In the genomic region with DNA sequence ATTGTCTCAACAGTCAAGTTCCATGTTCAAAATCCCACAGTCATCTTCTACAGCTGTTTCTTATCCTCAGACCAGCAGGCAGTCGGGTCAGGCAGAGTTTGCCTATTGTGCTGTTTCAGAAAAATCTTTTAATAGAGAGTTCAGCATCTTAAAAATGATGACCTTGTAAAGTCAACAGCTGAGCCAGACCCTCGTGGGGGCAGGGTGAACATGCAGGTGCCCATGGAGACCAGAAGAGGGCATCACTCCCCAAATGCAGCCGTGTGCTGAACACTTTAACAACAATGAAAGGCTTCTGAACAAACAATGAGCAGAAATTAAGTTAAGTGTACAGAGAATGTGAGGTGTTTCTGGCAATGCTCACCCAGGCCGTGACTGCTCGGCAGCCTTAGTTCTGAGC, we compare ENCODE assay signal across 14 mouse cellular contexts. TPM values are rescaled to one million over a fixed set of nuclear protein-coding genes. Genes with fewer than 3 reads are reported as not detected.
DNase-seq lines count a peak whose midpoint lies in the region; ATAC-seq and TF ChIP-seq lines count a peak whose summit lies in the region.
"Had no signal": no experiment of that assay in that cellular context is flagged by ENCODE, and none has a peak within 500 bp of the region (broad histone marks: within the 10 kb centered on the region; RNA-seq: fewer than 3 reads in every experiment).

No protein-coding gene starts in this region.

- peaks cover 3% of the 10 kb centered on the region; the same call in 1 of the 2 replicates for H3K4me1 ChIP-seq in kidney, postnatal 0 days (replicated peaks; ENCODE audit: insufficient read depth, low read length)
- 0 out of 2 replicates have a peak, but pooled peaks cover 3% of the 10 kb centered on the region for H3K4me1 ChIP-seq in neural tube, embryonic 11.5 days (ENCODE audit: control insufficient read depth, insufficient read depth, low read length)
- peaks cover 38% of the 10 kb centered on the region for H3K4me1 ChIP-seq in neural tube, embryonic 15.5 days
- H3K4me1 ChIP-seq in intestine, embryonic 15.5 days (replicated peaks): 0 out of 2 replicates have a peak, but pooled peaks cover 11% of the 10 kb centered on the region

- peak; percentile 52 for DNase-seq in kidney, postnatal 0 days (ENCODE audit: low spot score)
- DNase-seq in kidney, adult 8-10 months: no peak
- DNase-seq in neural tube, embryonic 11.5 days (ENCODE audit: low spot score): peak; percentile 28
- DNase-seq in brain, adult 2 months (ENCODE audit: low read depth, low spot score): peak; percentile 58
- DNase-seq in embryo, embryonic 10.5 days (ENCODE audit: low spot score): no peak
- DNase-seq: cerebellum, adult 9-10 months; thymus, postnatal 4 days had no signal

- WGBS in kidney, postnatal 0 days: 55% methylated on average over 5 of the region's 5 CpGs
- 64% methylated on average over 5 of the region's 5 CpGs for WGBS in neural tube, embryonic 11.5 days
- WGBS in neural tube, embryonic 15.5 days: 53% methylated on average over 5 of the region's 5 CpGs
- 50% methylated on average over 5 of the region's 5 CpGs for WGBS in intestine, embryonic 15.5 days

- no peak overlapping the region for H3K27ac ChIP-seq in kidney, postnatal 0 days
- no peak overlapping the region for H3K27ac ChIP-seq in neural tube, embryonic 11.5 days (ENCODE audit: low read depth, low read length)
- no peak overlapping the region for H3K27ac ChIP-seq in neural tube, embryonic 15.5 days (replicated peaks)
- H3K27ac ChIP-seq in intestine, embryonic 15.5 days: no peak overlapping the region
- H3K27ac ChIP-seq: embryonic facial prominence, embryonic 10.5 days; heart, embryonic 10.5 days; stomach, embryonic 15.5 days had no signal

- H3K9ac ChIP-seq in kidney, postnatal 0 days (ENCODE audit: low read depth, low read length): no peak overlapping the region
- H3K9ac ChIP-seq in neural tube, embryonic 11.5 days (ENCODE audit: low read length): no peak overlapping the region
- no peak overlapping the region for H3K9ac ChIP-seq in neural tube, embryonic 15.5 days (replicated peaks)
- no peak overlapping the region for H3K9ac ChIP-seq in intestine, embryonic 15.5 days
- H3K9ac ChIP-seq: stomach, embryonic 15.5 days had no signal

- TF ChIP-seq CTCF in kidney, postnatal 0 days (IDR thresholded peaks at IDR 0.05; ENCODE audit: low read depth): peak; percentile 56

- no peak overlapping the region for H3K4me3 ChIP-seq in kidney, postnatal 0 days (replicated peaks; ENCODE audit: low read depth, low read length)
- H3K4me3 ChIP-seq in neural tube, embryonic 11.5 days (ENCODE audit: low read depth, low read length): no peak overlapping the region
- no peak overlapping the region for H3K4me3 ChIP-seq in neural tube, embryonic 15.5 days (replicated peaks)
- no peak overlapping the region for H3K4me3 ChIP-seq in intestine, embryonic 15.5 days (replicated peaks)
- H3K4me3 ChIP-seq: embryonic facial prominence, embryonic 10.5 days; heart, embryonic 10.5 days; stomach, embryonic 15.5 days had no signal

- no peaks in the 10 kb centered on the region for H3K36me3 ChIP-seq in kidney, postnatal 0 days (ENCODE audit: insufficient read depth, low read length)
- no peaks in the 10 kb centered on the region for H3K36me3 ChIP-seq in neural tube, embryonic 11.5 days (ENCODE audit: control insufficient read depth, insufficient read depth, low read length)
- no peaks in the 10 kb centered on the region for H3K36me3 ChIP-seq in neural tube, embryonic 15.5 days
- no peaks in the 10 kb centered on the region for H3K36me3 ChIP-seq in intestine, embryonic 15.5 days
- H3K36me3 ChIP-seq: embryonic facial prominence, embryonic 10.5 days; heart, embryonic 10.5 days; stomach, embryonic 15.5 days had no signal

- ATAC-seq in kidney, postnatal 0 days (replicated peaks; ENCODE audit: low FRiP score, low read depth): no peak
- no peak for ATAC-seq in neural tube, embryonic 11.5 days (ENCODE audit: insufficient read depth, low FRiP score, low TSS enrichment)
- no peak for ATAC-seq in neural tube, embryonic 15.5 days (ENCODE audit: low FRiP score)
- ATAC-seq in intestine, embryonic 15.5 days: no peak
- ATAC-seq: activated CD4-positive, CD25-positive, alpha-beta regulatory T cell, adult 4 months had no signal

- H3K9me3 ChIP-seq in kidney, postnatal 0 days (replicated peaks; ENCODE audit: low read length): no peaks in the 10 kb centered on the region
- H3K9me3 ChIP-seq in neural tube, embryonic 11.5 days (ENCODE audit: control insufficient read depth, low read length): no peaks in the 10 kb centered on the region
- no peaks in the 10 kb centered on the region for H3K9me3 ChIP-seq in neural tube, embryonic 15.5 days (replicated peaks)
- H3K9me3 ChIP-seq in intestine, embryonic 15.5 days: no peaks in the 10 kb centered on the region
- H3K9me3 ChIP-seq: embryonic facial prominence, embryonic 10.5 days; heart, embryonic 10.5 days; stomach, embryonic 15.5 days had no signal

- H3K27me3 ChIP-seq in kidney, postnatal 0 days (ENCODE audit: insufficient read depth, low read length): no peaks in the 10 kb centered on the region
- peaks cover 4% of the 10 kb centered on the region; the same call in 1 of the 2 replicates for H3K27me3 ChIP-seq in neural tube, embryonic 11.5 days (ENCODE audit: control insufficient read depth, insufficient read depth, low read length)
- no peaks in the 10 kb centered on the region for H3K27me3 ChIP-seq in neural tube, embryonic 15.5 days (replicated peaks)
- 0 out of 2 replicates have a peak, but pooled peaks cover 2% of the 10 kb centered on the region for H3K27me3 ChIP-seq in intestine, embryonic 15.5 days (replicated peaks)
- H3K27me3 ChIP-seq: CH12.LX had no signal

- no peak overlapping the region for H3K4me2 ChIP-seq in kidney, postnatal 0 days (ENCODE audit: low read length)
- H3K4me2 ChIP-seq in neural tube, embryonic 11.5 days (ENCODE audit: low read depth): no peak overlapping the region
- no peak overlapping the region for H3K4me2 ChIP-seq in neural tube, embryonic 15.5 days
- no peak overlapping the region for H3K4me2 ChIP-seq in intestine, embryonic 15.5 days (replicated peaks)
- H3K4me2 ChIP-seq: stomach, embryonic 15.5 days had no signal

RNA-seq across cellular contexts. Expression of a gene that starts 3.0 kb away (rescaled TPM):
- polyA plus RNA-seq in kidney, postnatal 0 days (2015; fragmentation: Nextera tagmentation; extraction: Ambion mirVana): 2.1 and 2.4 TPM in 2 replicates
- polyA plus RNA-seq in neural tube, embryonic 11.5 days (2014; fragmentation: Nextera tagmentation; extraction: Ambion mirVana): 2.4 and 3.0 TPM in 2 replicates
- polyA plus RNA-seq in neural tube, embryonic 15.5 days (2015; fragmentation: Nextera tagmentation; extraction: Ambion mirVana): 21.5 and 24.1 TPM in 2 replicates
- polyA plus RNA-seq in intestine, embryonic 15.5 days (2015; fragmentation: Nextera tagmentation; extraction: Ambion mirVana): 1.6 and 1.8 TPM in 2 replicates
- polyA plus RNA-seq: activated CD4-positive, CD25-positive, alpha-beta regulatory T cell, adult 4 months had no signal

RNA-seq across cellular contexts. Expression of a gene that starts 27.9 kb away (rescaled TPM):
- polyA plus RNA-seq in kidney, postnatal 0 days (2015; fragmentation: Nextera tagmentation; extraction: Ambion mirVana): 12.3 and 13.1 TPM in 2 replicates
- polyA plus RNA-seq in neural tube, embryonic 11.5 days (2014; fragmentation: Nextera tagmentation; extraction: Ambion mirVana): 45.7 and 47.9 TPM in 2 replicates
- polyA plus RNA-seq in neural tube, embryonic 15.5 days (2015; fragmentation: Nextera tagmentation; extraction: Ambion mirVana): 65.7 and 77.7 TPM in 2 replicates
- polyA plus RNA-seq in intestine, embryonic 15.5 days (2015; fragmentation: Nextera tagmentation; extraction: Ambion mirVana): 11.6 and 14.7 TPM in 2 replicates

Comparison
In these comparisons a context has a peak if more than half of its experiments do, and no peak if none do; other contexts are left out.
1. DNase-seq: peak in kidney, postnatal 0 days (single experiment), neural tube, embryonic 11.5 days (single experiment) and brain, adult 2 months (single experiment); none in kidney, adult 8-10 months (0 of 2) and embryo, embryonic 10.5 days (single experiment).